Mouse (Mus musculus) erythroid progenitor cell, adult 5-6 weeks (primary cell): Measurements from ENCODE around the gene Olfr642. TPM values are rescaled to one million over a fixed set of nuclear protein-coding genes. Genes with fewer than 3 reads are reported as not detected.

Experiments used
- ATAC-seq: replicated peaks from 2 replicates; pipeline ENCODE4 v1.8.0; 2016; ENCODE audit warnings: moderate number of reproducible peaks, mild to moderate bottlenecking, moderate TSS enrichment, inconsistent platforms; ENCODE audit not compliant: poor library complexity, low FRiP score, severe bottlenecking
- total RNA-seq, 2 experiments: library from RNA; stranded (forward) in 1 of 2; stranded (reverse) in 1 of 2; fragments of 150-400 nt in 1 of 2; fragments of 186-747, 209-891 nt in 1 of 2; gene quantifications; 2 replicates each; pipeline versions ENCODE4 v1.2.3 to v1.2.4; 2015 to 2017; ENCODE audit warnings: low replicate concordance in 2 of 2

The Olfr642 gene
- total RNA-seq (2015; ENCODE audit: low replicate concordance) = not detected in 2 replicates
- not detected in 2 replicates for total RNA-seq (2017; ENCODE audit: low replicate concordance)

- no peak for ATAC-seq
Observed at GRCm38 (mm10) chr7:104052566-104052965, at the start of gene Olfr642. Olfr642 (minus strand) TSS chr7:104052666.

DNA sequence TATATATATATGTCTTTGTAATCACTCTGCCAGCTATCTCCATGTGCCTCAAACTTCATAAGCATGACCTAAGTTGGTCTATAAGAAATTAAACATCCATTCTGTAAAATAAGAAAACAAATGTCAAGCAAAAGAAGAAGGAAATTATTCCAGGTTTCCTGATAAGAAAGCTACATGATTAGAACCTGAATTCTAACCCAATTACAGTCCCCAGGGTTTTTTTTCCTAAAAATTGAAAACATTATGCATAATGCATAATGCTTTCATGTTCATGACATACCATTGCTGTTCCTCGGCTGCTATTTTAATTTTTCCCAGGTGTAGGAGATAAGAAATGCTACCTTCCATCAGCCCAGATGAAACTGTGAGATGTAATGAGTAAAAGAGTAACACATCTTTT, 32.9 kb upstream of the Olfr642 start, which contains the start of gene Olfr645:
TSS of gene Olfr645 (minus strand) at position 101 of the 400 bp plus-strand sequence.
- ATAC-seq = no peak

DNA sequence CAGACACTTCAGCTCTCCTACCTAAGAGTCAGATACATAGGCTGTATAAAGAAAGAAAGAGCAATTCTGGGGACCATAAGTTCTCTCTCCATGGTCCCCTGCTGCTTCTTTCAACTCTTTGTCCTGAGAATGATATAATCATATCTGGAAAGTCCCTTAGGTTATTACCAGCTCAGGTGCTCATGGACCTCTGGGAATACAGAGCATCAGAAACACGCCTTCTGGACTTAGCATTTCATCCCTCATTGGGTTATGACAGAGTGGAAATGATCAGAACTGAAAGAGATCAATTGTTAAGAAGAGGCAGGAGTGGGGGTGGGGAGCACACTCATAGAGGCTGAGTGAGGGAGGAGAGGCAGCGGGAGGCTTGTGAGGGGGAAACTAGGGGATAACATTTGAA, 19.3 kb upstream of the Olfr642 start, which contains the start of gene Olfr644:
TSS of gene Olfr644 (minus strand) at position 101 of the 400 bp plus-strand sequence.
- ATAC-seq = no peak

GRCm38 (mm10) chr7:104061345-104061744, 8.9 kb upstream of the Olfr642 start, which contains the start of gene 4930516K23Rik:
4930516K23Rik (minus strand) TSS chr7:104061445.
- ATAC-seq = no peak

DNA sequence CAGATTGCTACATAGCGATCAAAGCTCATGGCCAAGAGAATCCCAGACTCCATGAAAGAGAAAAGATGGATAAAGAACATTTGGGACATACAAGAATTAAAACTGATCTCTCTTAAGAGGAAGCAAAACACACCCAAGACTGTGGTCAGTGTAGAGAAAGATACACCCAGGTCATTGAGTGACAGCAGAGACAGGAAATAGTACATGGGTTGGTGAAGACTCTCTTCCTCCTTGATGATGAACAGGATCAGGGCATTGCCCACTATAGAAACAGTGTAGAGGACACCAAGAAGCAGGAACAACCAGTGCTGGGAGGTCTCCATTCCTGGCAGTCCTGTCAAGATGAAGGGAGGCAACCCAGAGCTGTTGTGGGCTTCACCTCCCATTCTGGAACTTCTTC, 6.7 kb upstream of the Olfr642 start:
- ATAC-seq = no peak

- no peak for ATAC-seq
Observed at GRCm38 (mm10) chr7:104050745-104051144, 1.7 kb downstream of the Olfr642 start.

GRCm38 (mm10) chr7:104035145-104035544, 17.3 kb downstream of the Olfr642 start, which contains the start of gene Olfr641:
Olfr641 (plus strand) TSS chr7:104035445.
- no peak for ATAC-seq

DNA sequence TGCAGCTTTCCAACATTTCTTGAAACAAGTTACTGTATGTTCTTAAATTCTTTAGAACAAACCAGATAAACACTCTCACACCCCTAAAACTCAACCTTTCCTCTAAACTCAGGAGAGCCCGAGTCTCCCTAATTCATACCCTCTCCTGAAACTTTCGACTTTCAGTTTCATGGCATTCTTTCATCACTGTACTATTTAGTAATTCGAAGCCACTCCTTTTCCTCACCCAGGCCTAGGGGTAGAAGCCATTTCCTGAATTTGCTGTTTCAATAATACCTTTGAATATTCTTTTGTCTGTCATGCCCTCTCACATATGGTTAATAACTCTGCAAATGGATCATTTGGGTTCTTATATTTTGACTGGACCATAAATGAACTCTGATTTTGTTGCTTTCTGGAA, 25.5 kb downstream of the Olfr642 start:
- no peak for ATAC-seq

GRCm38 (mm10) chr7:104025473-104025872, 27.0 kb downstream of the Olfr642 start, which contains the start of gene Olfr640:
Olfr640 (minus strand) TSS chr7:104025573.
- no peak for ATAC-seq

DNA sequence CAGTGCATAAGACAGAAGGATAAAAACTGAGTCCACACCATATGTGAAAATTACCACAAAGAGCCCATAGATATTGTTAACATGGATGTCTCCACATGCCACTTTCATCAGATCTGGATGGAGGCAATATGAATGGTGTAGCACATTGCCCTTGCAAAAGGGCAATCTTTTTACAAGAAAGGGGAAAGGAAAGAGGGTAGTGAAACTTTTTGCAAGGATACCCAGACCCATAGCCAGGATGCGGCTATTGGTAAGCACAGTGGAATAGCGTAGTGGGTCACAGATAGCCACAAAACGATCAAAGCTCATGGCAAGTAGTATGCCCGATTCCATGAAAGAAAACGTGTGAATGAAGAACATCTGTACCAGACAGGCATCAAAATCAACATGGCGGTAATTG, 30.8 kb downstream of the Olfr642 start:
- no peak for ATAC-seq

DNA sequence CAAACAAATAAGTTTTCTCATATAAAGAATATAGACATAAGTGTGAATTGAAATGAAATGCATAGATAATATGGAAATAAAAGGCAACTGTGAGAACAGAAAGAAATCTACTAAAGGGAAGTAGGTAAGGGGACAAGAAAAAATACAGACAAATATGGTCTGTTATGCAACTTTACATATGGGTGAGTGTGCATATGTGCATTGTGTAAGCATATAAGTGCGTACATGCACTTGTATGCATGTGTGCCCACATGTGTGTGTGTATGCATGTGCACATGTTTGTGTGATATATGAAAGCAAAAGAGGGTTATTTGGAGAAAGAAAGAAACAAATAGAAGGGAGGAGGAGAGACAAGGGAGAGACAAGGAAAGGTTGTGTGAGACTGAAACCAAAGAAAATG, 33.5 kb downstream of the Olfr642 start:
- ATAC-seq = no peak

- ATAC-seq = no peak
Observed at GRCm38 (mm10) chr7:104017203-104017602, 35.3 kb downstream of the Olfr642 start, which contains the start of gene Olfr639. Olfr639 (minus strand) TSS chr7:104017303.

- ATAC-seq = no peak
Observed at GRCm38 (mm10) chr7:103999124-103999523, 53.3 kb downstream of the Olfr642 start.

- ATAC-seq = no peak
Observed at GRCm38 (mm10) chr7:103998446-103998845, 54.0 kb downstream of the Olfr642 start, which contains the start of gene Olfr638. Olfr638 (plus strand) TSS chr7:103998746.

Other genes starting within 250 kb of the Olfr642 start
- 26,042 and 29,427 TPM in 2 replicates for gene Hbb-bt, start 238.7 kb downstream of the Olfr642 start, total RNA-seq (2015; ENCODE audit: low replicate concordance)
- 7,139 and 8,294 TPM in 2 replicates for gene Hbb-bt, start 238.7 kb downstream of the Olfr642 start, total RNA-seq (2017; ENCODE audit: low replicate concordance)
- gene Hbb-bs, start 224.6 kb downstream of the Olfr642 start, total RNA-seq (2015; ENCODE audit: low replicate concordance) = 118,402 and 120,100 TPM in 2 replicates
- gene Hbb-bs, start 224.6 kb downstream of the Olfr642 start, total RNA-seq (2017; ENCODE audit: low replicate concordance) = 41,622 and 62,915 TPM in 2 replicates
- not detected in 2 replicates for gene Hbb-bh2, start 212.1 kb downstream of the Olfr642 start, total RNA-seq (2015; ENCODE audit: low replicate concordance)
- gene Hbb-bh2, start 212.1 kb downstream of the Olfr642 start, total RNA-seq (2017; ENCODE audit: low replicate concordance) = not detected in 2 replicates
- gene Hbb-bh1, start 209.5 kb downstream of the Olfr642 start, total RNA-seq (2015; ENCODE audit: low replicate concordance) = not detected in 2 replicates
- not detected in 2 replicates for gene Hbb-bh1, start 209.5 kb downstream of the Olfr642 start, total RNA-seq (2017; ENCODE audit: low replicate concordance)
- not detected in 2 replicates for gene Hbb-y, start 199.4 kb downstream of the Olfr642 start, total RNA-seq (2015; ENCODE audit: low replicate concordance)
- gene Hbb-y, start 199.4 kb downstream of the Olfr642 start, total RNA-seq (2017; ENCODE audit: low replicate concordance) = not detected in 2 replicates
- gene Olfr66, start 166.4 kb downstream of the Olfr642 start, total RNA-seq (2015; ENCODE audit: low replicate concordance) = not detected in 2 replicates
- not detected in 2 replicates for gene Olfr66, start 166.4 kb downstream of the Olfr642 start, total RNA-seq (2017; ENCODE audit: low replicate concordance)
- not detected in 2 replicates for gene Olfr64, start 158.2 kb downstream of the Olfr642 start, total RNA-seq (2015; ENCODE audit: low replicate concordance)
- gene Olfr64, start 158.2 kb downstream of the Olfr642 start, total RNA-seq (2017; ENCODE audit: low replicate concordance) = not detected in 2 replicates
- gene Olfr65, start 149.2 kb downstream of the Olfr642 start, total RNA-seq (2015; ENCODE audit: low replicate concordance) = not detected in 2 replicates
- not detected in 2 replicates for gene Olfr65, start 149.2 kb downstream of the Olfr642 start, total RNA-seq (2017; ENCODE audit: low replicate concordance)
- not detected in 2 replicates for gene Olfr631, start 123.8 kb downstream of the Olfr642 start, total RNA-seq (2015; ENCODE audit: low replicate concordance)
- not detected in 2 replicates for gene Olfr631, start 123.8 kb downstream of the Olfr642 start, total RNA-seq (2017; ENCODE audit: low replicate concordance)
- gene Olfr632, start 118.3 kb downstream of the Olfr642 start, total RNA-seq (2015; ENCODE audit: low replicate concordance) = not detected in 2 replicates
- not detected in 2 replicates for gene Olfr632, start 118.3 kb downstream of the Olfr642 start, total RNA-seq (2017; ENCODE audit: low replicate concordance)
- gene Olfr633, start 108.2 kb downstream of the Olfr642 start, total RNA-seq (2015; ENCODE audit: low replicate concordance) = not detected in 2 replicates
- 0.15 TPM in 1 of 2 replicates, not detected in the other for gene Olfr633, start 108.2 kb downstream of the Olfr642 start, total RNA-seq (2017; ENCODE audit: low replicate concordance)
- gene Olfr635, start 81.5 kb downstream of the Olfr642 start, total RNA-seq (2015; ENCODE audit: low replicate concordance) = not detected in 2 replicates
- not detected in 2 replicates for gene Olfr635, start 81.5 kb downstream of the Olfr642 start, total RNA-seq (2017; ENCODE audit: low replicate concordance)
- not detected in 2 replicates for gene Olfr638, start 53.9 kb downstream of the Olfr642 start, total RNA-seq (2015; ENCODE audit: low replicate concordance)
- gene Olfr638, start 53.9 kb downstream of the Olfr642 start, total RNA-seq (2017; ENCODE audit: low replicate concordance) = not detected in 2 replicates
- not detected in 2 replicates for gene Olfr639, start 35.4 kb downstream of the Olfr642 start, total RNA-seq (2015; ENCODE audit: low replicate concordance)
- not detected in 2 replicates for gene Olfr639, start 35.4 kb downstream of the Olfr642 start, total RNA-seq (2017; ENCODE audit: low replicate concordance)
- not detected in 2 replicates for gene Olfr640, start 27.1 kb downstream of the Olfr642 start, total RNA-seq (2015; ENCODE audit: low replicate concordance)
- not detected in 2 replicates for gene Olfr640, start 27.1 kb downstream of the Olfr642 start, total RNA-seq (2017; ENCODE audit: low replicate concordance)
- not detected in 2 replicates for gene Olfr641, start 17.2 kb downstream of the Olfr642 start, total RNA-seq (2015; ENCODE audit: low replicate concordance)
- not detected in 2 replicates for gene Olfr641, start 17.2 kb downstream of the Olfr642 start, total RNA-seq (2017; ENCODE audit: low replicate concordance)
- not detected in 2 replicates for gene 4930516K23Rik, start 8.8 kb upstream of the Olfr642 start, total RNA-seq (2015; ENCODE audit: low replicate concordance)
- not detected in 2 replicates for gene 4930516K23Rik, start 8.8 kb upstream of the Olfr642 start, total RNA-seq (2017; ENCODE audit: low replicate concordance)
- gene Olfr644, start 19.2 kb upstream of the Olfr642 start, total RNA-seq (2015; ENCODE audit: low replicate concordance) = not detected in 2 replicates
- gene Olfr644, start 19.2 kb upstream of the Olfr642 start, total RNA-seq (2017; ENCODE audit: low replicate concordance) = not detected in 2 replicates
- gene Olfr645, start 32.8 kb upstream of the Olfr642 start, total RNA-seq (2015; ENCODE audit: low replicate concordance) = not detected in 2 replicates
- gene Olfr645, start 32.8 kb upstream of the Olfr642 start, total RNA-seq (2017; ENCODE audit: low replicate concordance) = not detected in 2 replicates
- gene Olfr646, start 52.2 kb upstream of the Olfr642 start, total RNA-seq (2015; ENCODE audit: low replicate concordance) = not detected in 2 replicates
- not detected in 2 replicates for gene Olfr646, start 52.2 kb upstream of the Olfr642 start, total RNA-seq (2017; ENCODE audit: low replicate concordance)
- not detected in 2 replicates for gene Ubqln5, start 77.2 kb upstream of the Olfr642 start, total RNA-seq (2015; ENCODE audit: low replicate concordance)
- not detected in 2 replicates for gene Ubqln5, start 77.2 kb upstream of the Olfr642 start, total RNA-seq (2017; ENCODE audit: low replicate concordance)
- gene Olfr643, start 84.7 kb upstream of the Olfr642 start, total RNA-seq (2015; ENCODE audit: low replicate concordance) = not detected in 2 replicates
- not detected in 2 replicates for gene Olfr643, start 84.7 kb upstream of the Olfr642 start, total RNA-seq (2017; ENCODE audit: low replicate concordance)
- gene Ubqln3, start 90.6 kb upstream of the Olfr642 start, total RNA-seq (2015; ENCODE audit: low replicate concordance) = not detected in 2 replicates
- not detected in 2 replicates for gene Ubqln3, start 90.6 kb upstream of the Olfr642 start, total RNA-seq (2017; ENCODE audit: low replicate concordance)
- not detected in 2 replicates for gene Ubqlnl, start 97.9 kb upstream of the Olfr642 start, total RNA-seq (2015; ENCODE audit: low replicate concordance)
- not detected in 2 replicates for gene Ubqlnl, start 97.9 kb upstream of the Olfr642 start, total RNA-seq (2017; ENCODE audit: low replicate concordance)
- gene Olfm5, start 112.2 kb upstream of the Olfr642 start, total RNA-seq (2015; ENCODE audit: low replicate concordance) = not detected in 2 replicates
- gene Olfm5, start 112.2 kb upstream of the Olfr642 start, total RNA-seq (2017; ENCODE audit: low replicate concordance) = not detected in 2 replicates
- gene Olfr648, start 130.7 kb upstream of the Olfr642 start, total RNA-seq (2015; ENCODE audit: low replicate concordance) = 0.72 and 1.3 TPM in 2 replicates
- 0.68 TPM in 1 of 2 replicates, not detected in the other for gene Olfr648, start 130.7 kb upstream of the Olfr642 start, total RNA-seq (2017; ENCODE audit: low replicate concordance)
- gene Olfr649, start 143.3 kb upstream of the Olfr642 start, total RNA-seq (2015; ENCODE audit: low replicate concordance) = not detected in 2 replicates
- gene Olfr649, start 143.3 kb upstream of the Olfr642 start, total RNA-seq (2017; ENCODE audit: low replicate concordance) = 0.83 TPM in 1 of 2 replicates, not detected in the other
- gene Trim6, start 166.1 kb upstream of the Olfr642 start, total RNA-seq (2015; ENCODE audit: low replicate concordance) = 1.7 TPM in 1 of 2 replicates, not detected in the other
- not detected in 2 replicates for gene Trim6, start 166.1 kb upstream of the Olfr642 start, total RNA-seq (2017; ENCODE audit: low replicate concordance)
- 9.0 and 11.7 TPM in 2 replicates for gene Trim34a, start 191.8 kb upstream of the Olfr642 start, total RNA-seq (2015; ENCODE audit: low replicate concordance)
- 7.6 and 13.5 TPM in 2 replicates for gene Trim34a, start 191.8 kb upstream of the Olfr642 start, total RNA-seq (2017; ENCODE audit: low replicate concordance)
- gene Trim5, start 235.4 kb upstream of the Olfr642 start, total RNA-seq (2015; ENCODE audit: low replicate concordance) = 2.5 TPM in 1 of 2 replicates, not detected in the other
- gene Trim5, start 235.4 kb upstream of the Olfr642 start, total RNA-seq (2017; ENCODE audit: low replicate concordance) = 0.76 and 1.5 TPM in 2 replicates